Mouse (Mus musculus): ENCODE data around the gene Usf1.

- TF ChIP-seq CTCF (IDR thresholded peaks at IDR 0.05; ENCODE audit: low read depth) = no peak
- TF ChIP-seq EP300 (IDR thresholded peaks at IDR 0.05; ENCODE audit: low read depth) = no peak
These were observed 46.5 kb downstream of the Usf1 start for GRCm38 (mm10) chr1:171457568-171457967.
